Mouse (Mus musculus) neutrophil, adult 5-6 weeks (primary cell): ENCODE measurements around the gene Ift80. TPM values are rescaled to one million over a fixed set of nuclear protein-coding genes. Genes with fewer than 3 reads are reported as not detected.
"Not testable (repeated sequence)": the region's sequence is repeated elsewhere in the genome, so short reads cannot be mapped to it uniquely, and the experiment has no call there.

Experiments
- ATAC-seq: fragments of 151-379, 151-347 bp; 2 replicates; pipeline ENCODE4 v1.8.0; 2017; ENCODE audit warnings: mild to moderate bottlenecking, moderate TSS enrichment; ENCODE audit not compliant: insufficient number of reproducible peaks, poor library complexity, low FRiP score, severe bottlenecking; ENCODE audit errors: extremely low read depth
- total RNA-seq: library from RNA; stranded (forward); fragments of 200-1000 nt; gene quantifications from 2 replicates; pipeline ENCODE4 v1.2.3, GENCODE M21; 2017

Ift80 gene
- total RNA-seq, result 29.7 and 30.4 TPM in 2 replicates

DNA sequence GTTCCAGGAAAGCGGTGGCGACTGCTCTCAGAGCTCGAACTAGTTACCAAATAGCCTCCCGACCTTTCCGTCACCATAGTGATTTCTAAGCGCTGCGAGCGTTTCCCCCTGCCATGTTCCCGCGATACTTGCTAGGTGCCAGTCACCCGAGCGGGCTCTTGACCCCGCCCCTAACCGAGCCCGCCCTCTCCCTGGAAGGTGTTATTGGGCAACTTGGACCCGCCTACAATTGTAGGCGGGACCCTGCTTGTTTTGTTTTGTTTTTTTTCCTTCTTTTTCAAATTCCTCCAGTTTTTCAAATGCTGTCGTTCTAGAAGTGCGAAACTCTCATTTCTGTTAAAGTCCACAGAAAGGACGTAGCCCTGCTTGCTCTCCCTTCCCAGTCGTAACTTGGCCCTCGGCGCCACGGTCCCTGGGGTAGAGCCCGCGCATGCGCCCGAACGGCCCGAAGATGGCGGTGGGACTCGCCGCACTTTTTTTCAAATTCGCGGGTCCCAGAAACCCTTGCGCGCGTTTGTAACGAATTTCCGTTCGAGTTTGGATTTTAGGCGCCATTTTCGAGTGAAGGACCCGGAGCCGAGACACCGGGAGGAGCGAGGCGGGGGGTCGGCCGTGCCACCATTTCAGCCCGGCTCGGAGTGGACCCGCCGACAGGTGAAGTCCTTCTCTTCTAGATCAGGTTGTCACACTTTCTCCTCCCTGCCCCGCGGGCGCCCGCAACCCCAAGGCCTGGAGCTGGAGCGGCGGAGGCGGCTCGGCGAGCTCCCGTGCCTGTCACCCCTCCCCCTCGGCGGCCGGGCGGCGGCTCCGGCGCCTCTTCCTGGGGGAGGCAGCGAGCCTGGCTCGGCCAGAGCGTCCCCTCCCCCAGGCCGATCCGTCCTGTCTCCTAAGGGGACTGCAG lies at the start of gene Ift80, which contains the start of gene Smc4:
Gene Ift80, minus strand, starts transcription at position 134 of the 901 bp plus-strand sequence.
Gene Smc4, plus strand, starts transcription at position 302 of the 901 bp plus-strand sequence.
- peak; percentile 93 for ATAC-seq

DNA sequence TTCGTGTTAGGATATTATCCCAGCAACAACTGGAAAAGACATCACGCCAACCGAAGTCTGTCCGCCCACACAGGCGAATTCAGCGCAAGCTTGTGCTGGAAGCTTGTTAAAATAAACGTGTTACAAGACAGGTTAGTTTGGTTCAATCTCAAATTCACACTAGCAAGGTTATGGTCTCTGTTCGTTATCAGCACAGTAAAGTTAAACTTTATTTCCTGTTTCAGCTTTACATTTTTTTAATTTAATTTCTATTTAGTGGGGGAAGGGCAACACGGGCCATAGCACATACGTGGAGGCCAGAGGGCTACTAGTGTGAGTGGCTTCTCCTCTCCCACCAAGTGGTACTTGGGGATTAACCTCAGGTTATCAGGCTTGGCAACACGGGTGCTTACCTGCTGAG lies 47.5 kb upstream of the Ift80 start:
- no peak for ATAC-seq

GRCm38 (mm10) chr3:69049011-69049410 lies 44.6 kb upstream of the Ift80 start:
- ATAC-seq, result no peak

DNA sequence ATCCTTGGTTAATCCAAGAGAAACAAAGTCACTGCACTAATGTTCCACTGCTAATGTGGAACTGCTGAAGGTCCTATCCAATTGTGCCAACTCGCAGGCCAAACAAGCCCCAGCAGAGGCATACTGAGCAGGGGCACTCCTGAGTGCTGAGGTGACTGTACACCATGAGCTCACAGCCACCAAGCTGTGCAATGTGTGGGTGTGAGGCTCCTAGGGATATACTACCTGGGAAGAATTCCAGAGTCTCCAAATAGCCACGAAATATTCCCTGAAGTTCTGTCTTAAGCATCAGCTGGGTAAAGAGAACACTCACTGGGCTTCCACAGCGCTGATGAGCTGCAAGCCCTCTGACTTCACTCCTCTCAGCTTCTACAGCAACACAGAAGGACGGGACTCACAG lies 43.3 kb upstream of the Ift80 start:
- no peak for ATAC-seq

- ATAC-seq, result no peak
These were observed 42.1 kb upstream of the Ift80 start for GRCm38 (mm10) chr3:69046509-69046908.

- ATAC-seq, result no peak
These were observed 41.4 kb upstream of the Ift80 start for GRCm38 (mm10) chr3:69045750-69046149.

DNA sequence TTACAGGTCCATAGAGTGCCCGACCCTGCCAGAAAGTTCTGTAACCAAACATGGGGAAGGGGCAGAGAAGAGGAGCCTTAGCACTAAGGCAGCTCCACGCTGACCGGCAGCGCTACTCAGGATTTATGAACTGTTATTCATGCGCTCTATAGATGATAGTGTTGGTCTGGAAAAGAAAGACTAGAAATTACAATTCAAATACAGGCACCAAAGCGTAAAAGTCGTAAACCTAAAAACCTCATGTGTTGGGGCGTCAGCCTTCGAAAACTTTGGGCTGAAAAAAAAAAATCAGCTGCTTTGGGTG lies 41.0 kb upstream of the Ift80 start:
- ATAC-seq, result no peak

DNA sequence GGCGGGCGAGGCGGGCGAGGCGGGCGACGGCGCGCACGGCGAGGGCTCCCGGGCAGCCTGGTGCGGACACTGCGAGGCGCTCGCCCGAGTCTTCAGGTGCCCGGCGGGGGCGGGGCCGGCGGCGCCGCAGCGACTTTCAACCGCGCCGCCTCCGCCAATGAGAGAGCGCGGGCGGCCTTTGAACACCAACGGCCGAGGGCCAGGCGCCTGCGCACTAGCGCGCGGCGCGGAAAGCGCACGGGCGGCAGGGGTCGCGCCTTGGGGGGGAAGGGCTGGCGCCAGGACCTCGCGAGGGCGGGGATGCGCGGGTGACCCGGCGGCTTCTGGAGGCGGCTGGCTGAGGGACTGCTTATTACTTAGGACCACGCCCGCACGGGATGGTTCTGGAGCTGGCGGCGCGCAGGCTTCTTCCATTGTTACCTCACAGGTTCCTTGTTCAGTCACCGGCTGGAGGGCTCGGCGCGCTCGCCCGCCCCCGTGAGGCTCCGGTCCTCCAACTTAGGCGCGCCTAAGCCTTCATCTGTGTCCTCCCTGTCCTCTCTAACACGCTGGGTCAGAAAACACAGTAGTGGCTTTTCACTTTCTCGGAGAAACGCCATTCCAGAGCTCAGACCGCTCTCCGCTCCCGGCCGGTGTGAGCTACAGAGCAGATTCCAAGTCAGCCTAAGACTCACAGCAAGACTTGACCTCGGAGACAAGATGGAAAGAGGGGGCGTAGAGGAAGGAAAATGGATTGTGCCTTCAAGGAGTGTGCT lies 40.5 kb upstream of the Ift80 start, which contains the start of gene Trim59:
Gene Trim59, minus strand, starts transcription at position 111 of the 755 bp plus-strand sequence.
- ATAC-seq, result peak; percentile 79

DNA sequence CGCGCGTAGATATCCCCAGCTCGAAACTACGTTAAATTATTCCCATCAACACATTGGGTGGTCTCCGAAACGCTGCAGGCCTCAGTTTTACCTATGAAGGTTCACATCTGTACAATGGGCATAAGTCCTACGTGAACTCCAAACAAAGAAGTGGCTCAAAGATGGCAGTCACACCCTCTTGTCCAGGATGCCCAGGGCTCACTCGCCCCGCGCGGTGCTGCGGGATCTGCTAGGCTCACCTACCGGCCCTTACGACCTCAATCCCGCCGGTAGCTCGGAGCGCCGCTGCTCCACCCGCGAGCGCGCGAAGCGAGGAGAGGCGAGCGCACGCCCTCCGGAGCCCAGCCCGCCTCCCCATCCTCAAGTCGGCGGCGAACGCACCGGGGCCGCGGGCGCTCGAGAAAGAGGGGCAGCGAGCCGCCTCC lies 39.8 kb upstream of the Ift80 start:
- ATAC-seq, result peak; percentile 7; the same call in 1 of the 2 replicates

DNA sequence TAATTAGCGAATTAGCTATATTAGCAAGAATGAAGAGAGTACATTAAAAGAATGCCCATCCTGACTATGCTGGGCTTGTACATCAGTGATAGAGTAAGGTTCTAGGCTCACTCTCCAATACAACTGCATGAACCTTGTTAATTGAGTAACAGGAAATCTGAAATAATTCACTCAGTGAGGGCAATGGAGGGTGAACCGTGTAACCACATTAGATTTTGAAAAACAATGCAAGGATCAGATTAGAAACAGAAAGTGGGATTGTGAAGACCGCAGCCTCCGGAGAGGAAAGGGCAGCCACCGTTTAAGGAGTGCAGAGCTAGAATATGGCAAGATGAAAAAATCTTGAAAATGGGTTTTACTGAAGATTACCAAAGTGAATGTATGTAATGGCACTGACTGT lies 36.9 kb upstream of the Ift80 start:
- ATAC-seq, result peak; percentile 66

GRCm38 (mm10) chr3:69040105-69040504 lies 35.7 kb upstream of the Ift80 start:
- ATAC-seq, result no peak

DNA sequence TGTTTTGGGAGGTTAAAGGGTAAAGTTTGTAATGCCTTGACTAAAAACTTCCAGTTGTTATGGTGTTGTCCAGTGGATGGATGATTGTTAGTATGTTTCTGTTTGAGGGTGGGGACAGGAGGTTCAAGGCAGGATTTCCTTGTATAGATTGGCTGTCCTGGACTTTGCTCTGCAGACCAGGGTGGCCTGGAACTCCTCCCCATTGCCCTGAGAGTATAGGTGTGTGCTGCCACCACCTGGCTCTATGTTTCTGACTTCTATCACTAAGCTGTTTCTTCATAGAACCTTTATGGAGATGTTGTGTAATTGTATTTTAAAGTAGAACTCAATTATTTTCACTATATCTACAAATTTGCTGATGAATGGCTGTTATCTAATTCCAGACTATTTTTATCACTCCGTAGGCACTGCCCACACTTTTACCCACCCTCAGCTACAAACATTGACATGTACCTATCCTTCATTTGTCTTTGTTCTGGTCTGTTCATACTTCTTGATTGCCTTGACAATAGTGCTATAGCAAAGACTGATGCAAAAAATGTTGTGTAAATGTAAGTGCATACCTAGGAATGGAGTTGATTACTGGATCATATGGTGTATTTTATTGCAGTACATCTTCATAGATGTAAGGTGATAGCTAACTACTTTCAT lies 21.9 kb upstream of the Ift80 start:
- ATAC-seq, result 0 out of 2 replicates have a peak, but pooled peaks have one; percentile 23

GRCm38 (mm10) chr3:69020764-69021163 lies 16.4 kb upstream of the Ift80 start:
- ATAC-seq, result no peak

DNA sequence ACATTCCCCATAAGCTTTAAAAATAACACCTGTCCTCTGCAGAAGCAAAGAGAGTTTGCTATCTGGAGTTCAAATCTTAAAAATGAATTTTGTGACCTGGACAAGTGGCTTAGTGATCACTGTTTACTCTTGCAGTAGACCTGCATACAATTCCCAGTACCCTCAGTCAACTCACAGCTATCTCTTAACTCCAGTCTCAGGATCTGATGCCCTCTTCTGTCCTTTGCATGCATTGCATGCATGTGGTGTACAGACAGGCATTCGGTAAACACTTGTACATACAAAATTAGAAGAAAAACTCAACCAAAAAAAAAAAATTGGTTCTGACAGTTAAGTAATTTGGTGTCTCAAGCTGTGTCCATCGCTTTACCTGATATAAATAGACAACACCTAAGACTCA lies 15.9 kb upstream of the Ift80 start:
- peak; percentile 34; the same call in 1 of the 2 replicates for ATAC-seq

DNA sequence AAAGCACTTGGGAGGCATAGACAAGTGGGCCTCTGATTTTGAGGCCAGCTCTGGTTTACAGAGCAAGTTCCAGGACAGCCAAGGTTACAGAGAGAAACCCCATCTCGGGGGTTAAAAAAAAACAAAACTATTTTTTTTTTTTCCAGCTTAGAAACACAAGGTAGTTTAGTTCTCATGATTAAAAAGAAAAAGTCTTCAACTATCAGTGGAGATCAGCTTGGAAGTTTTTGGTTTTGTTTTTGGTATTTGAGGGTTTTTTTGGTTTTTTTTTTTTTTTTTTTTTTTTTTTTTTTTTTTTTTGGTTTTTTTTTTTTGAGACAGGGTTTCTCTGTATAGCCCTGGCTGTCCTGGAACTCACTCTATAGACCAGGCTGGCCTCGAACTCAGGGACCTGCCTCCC lies 14.3 kb upstream of the Ift80 start:
- ATAC-seq, result not testable (repeated sequence)

DNA sequence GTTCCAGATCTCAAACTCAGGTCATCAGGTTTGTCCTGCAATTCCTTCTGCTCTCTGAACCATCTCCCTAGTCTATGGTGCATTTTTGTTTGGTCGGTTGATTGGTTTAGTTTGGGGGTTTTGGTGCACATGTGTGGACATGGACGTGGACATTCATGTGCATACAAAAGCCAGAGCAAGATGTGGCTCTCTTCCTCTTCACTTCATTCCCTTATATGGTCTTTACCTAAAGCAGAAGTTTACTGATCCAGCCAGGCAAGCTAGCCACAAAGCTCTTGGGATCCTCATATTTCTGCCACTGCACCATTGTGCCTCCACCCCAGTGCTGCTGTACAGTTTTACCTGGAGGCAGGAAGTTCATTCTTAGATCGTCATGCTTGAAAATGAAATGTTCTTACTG lies 12.8 kb upstream of the Ift80 start:
- ATAC-seq, result peak; percentile 90

DNA sequence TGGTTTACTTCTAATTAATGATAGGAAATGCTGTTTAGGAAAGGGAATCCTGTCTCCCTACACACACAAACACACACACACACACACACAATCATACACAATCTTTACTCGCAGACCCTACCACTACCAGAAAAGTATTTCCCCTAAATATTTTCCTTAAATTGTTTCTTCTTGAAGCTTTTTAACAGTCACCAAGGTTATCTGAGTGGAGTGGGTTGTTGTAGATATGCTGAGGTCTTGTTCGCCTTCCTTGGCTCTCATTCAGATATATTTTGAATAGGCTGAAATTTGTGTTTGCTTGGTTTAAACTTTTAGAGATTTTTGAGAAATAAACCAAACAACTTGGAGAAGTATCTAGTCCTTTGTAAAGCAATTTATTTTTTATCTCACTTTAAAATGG lies 4.5 kb upstream of the Ift80 start:
- ATAC-seq, result no peak

- ATAC-seq, result no peak
These were observed 1.9 kb upstream of the Ift80 start for GRCm38 (mm10) chr3:69006246-69006760.
